Mouse (Mus musculus) left cerebral cortex, adult 8-10 months (tissue): ENCODE data around the gene Nsun2. TPM values are rescaled to one million over a fixed set of nuclear protein-coding genes. Genes with fewer than 3 reads are reported as not detected.

ENCODE experiments used
- DNase-seq, 2 experiments: peaks; one replicate each; pipeline ENCODE4 v3.0.0; 2022; ENCODE audit warnings: low spot score in 2 of 2
- total RNA-seq, 4 experiments: library from RNA; stranded (reverse); gene quantifications; 2 replicates each; pipeline ENCODE4 v1.2.4; 2022

Gene Nsun2
- total RNA-seq, 4 experiments from 2014 or later, result 73.7 to 94.6 (median 86.7) TPM

DNA sequence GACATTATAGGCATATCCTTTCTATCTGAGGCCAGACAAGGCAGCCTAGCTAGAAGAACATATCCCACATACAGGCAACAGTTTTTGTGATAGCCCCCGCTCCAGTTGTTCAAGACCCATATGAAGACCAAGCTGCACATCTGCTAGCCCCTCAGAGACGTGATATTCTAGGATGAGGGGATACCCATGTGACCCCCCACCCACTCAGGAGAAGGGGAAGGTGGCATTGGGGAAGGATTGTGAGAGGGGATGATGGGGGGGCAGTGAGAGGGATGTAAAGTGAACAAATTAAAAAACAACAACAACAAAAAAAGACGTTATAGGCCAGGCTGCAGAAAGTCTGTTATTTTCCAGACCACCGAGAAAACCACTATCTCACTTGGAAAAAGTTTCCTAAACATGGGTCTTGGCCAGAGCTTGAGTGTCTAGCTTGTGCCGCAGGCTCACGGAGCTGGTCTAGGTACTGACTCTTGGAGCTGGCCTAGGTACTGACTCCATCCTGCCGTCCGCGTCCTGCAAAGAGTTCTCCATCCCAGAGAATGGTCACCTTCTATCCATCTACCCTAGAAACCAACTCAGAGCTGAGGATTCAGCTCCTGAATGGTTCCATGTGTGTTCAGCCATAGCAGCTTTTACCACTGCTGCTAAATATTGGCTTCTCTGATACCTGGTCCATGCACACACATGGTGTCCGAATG is 140.5 kb downstream of the Nsun2 start:
- DNase-seq, result peak in 1 of 2 experiments; percentile 0

Other genes with a start within 250 kb of the Nsun2 start
- 10 to 100 TPM; 40.9 to 45.1 (median 44.2) TPM for gene Tent4a, start 871 bp downstream of the Nsun2 start, total RNA-seq
- gene Srd5a1, start 77.7 kb downstream of the Nsun2 start, total RNA-seq, result 1 to 10 TPM; 8.4 to 8.7 (median 8.5) TPM
- gene Ube2ql1, start 206.1 kb downstream of the Nsun2 start, total RNA-seq, result 100 to 1,000 TPM; 163 to 170 (median 167) TPM